Comparison of ENCODE assay signal across 9 mouse cellular contexts in the genomic region with DNA sequence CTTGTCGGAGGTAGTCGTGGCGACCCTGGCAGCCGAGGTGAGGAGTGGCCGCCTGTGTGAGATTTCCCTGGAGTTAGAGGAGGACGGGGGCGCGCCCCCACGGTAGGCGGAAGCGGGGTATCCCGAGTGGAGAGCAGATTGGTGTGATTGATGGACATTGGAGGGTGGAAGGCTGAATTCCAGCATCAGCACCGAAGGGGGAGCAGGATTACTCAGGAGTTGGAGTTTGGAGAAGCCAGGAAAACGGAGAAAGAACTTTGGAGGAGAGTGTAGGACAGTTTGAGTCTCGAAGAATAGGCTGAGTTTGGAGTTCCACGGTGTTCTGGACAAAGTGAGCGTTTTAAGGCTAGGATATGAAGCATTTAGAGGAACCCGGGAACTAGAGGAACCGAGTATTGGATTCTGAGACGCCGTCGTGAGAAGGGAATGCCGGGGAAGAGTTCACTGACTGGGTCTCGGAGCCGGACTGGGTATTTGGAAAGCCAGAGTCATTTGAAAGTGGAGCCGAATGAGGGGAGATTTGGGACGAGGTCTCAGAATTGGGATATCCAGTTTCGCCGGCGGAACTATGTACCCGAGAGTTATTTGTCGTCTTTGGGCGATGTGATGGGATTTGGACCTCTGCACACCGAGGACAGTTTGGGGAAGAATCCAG. TPM values are rescaled to one million over a fixed set of nuclear protein-coding genes. Genes with fewer than 3 reads are reported as not detected.
DNase-seq lines count a peak whose midpoint lies in the region; ATAC-seq and TF ChIP-seq lines count a peak whose summit lies in the region.
"Had no signal": no experiment of that assay in that cellular context is flagged by ENCODE, and none has a peak within 500 bp of the region (broad histone marks: within the 10 kb centered on the region; RNA-seq: fewer than 3 reads in every experiment).

No protein-coding gene starts in this region.

- peak overlapping the region; percentile 84 for H3K9ac ChIP-seq in heart, embryonic 12.5 days
- H3K9ac ChIP-seq in forebrain, embryonic 12.5 days: peak overlapping the region; percentile 62
- peak overlapping the region; percentile 70 for H3K9ac ChIP-seq in liver, embryonic 14.5 days (replicated peaks)

- no peak for TF ChIP-seq EP300 in liver, embryonic 14.5 days (IDR thresholded peaks at IDR 0.05; ENCODE audit: low read depth)

- H3K27me3 ChIP-seq in heart, embryonic 12.5 days (replicated peaks): no peaks in the 10 kb centered on the region
- H3K27me3 ChIP-seq in E14TG2a.4 (ENCODE audit: insufficient read depth, low read length): no peaks in the 10 kb centered on the region
- no peaks in the 10 kb centered on the region for H3K27me3 ChIP-seq in forebrain, embryonic 12.5 days
- no peaks in the 10 kb centered on the region for H3K27me3 ChIP-seq in liver, embryonic 14.5 days (ENCODE audit: control insufficient read depth, insufficient read depth, low read length)

- no peak for TF ChIP-seq CTCF in E14TG2a.4 (conservative IDR thresholded peaks at IDR 0.05; ENCODE audit: low read length)
- no peak for TF ChIP-seq CTCF in liver, embryonic 14.5 days (IDR thresholded peaks at IDR 0.05; ENCODE audit: low read depth)

- peaks cover 11% of the 10 kb centered on the region for H3K4me1 ChIP-seq in heart, embryonic 12.5 days (replicated peaks)
- peaks cover 58% of the 10 kb centered on the region for H3K4me1 ChIP-seq in E14TG2a.4 (replicated peaks; ENCODE audit: low read depth, low read length)
- peaks cover 4% of the 10 kb centered on the region for H3K4me1 ChIP-seq in forebrain, embryonic 12.5 days
- H3K4me1 ChIP-seq in liver, embryonic 14.5 days (replicated peaks; ENCODE audit: control insufficient read depth in 2 of 2, insufficient read depth in 2 of 2, low read length in 1 of 2): peaks cover 19 to 29% of the 10 kb centered on the region in 2 experiments

- peaks cover 23% of the 10 kb centered on the region for H3K36me3 ChIP-seq in heart, embryonic 12.5 days
- H3K36me3 ChIP-seq in E14TG2a.4 (ENCODE audit: insufficient read depth, low read length): peaks cover 32% of the 10 kb centered on the region
- peaks cover 22% of the 10 kb centered on the region for H3K36me3 ChIP-seq in forebrain, embryonic 12.5 days (replicated peaks)
- peaks cover 18% of the 10 kb centered on the region for H3K36me3 ChIP-seq in liver, embryonic 14.5 days (replicated peaks; ENCODE audit: control insufficient read depth, insufficient read depth, low read depth)

- no peak for ATAC-seq in heart, embryonic 12.5 days (ENCODE audit: insufficient number of reproducible peaks, low FRiP score)
- ATAC-seq in forebrain, embryonic 12.5 days (ENCODE audit: low FRiP score): no peak; the same call in 1 of the 2 replicates
- ATAC-seq in liver, embryonic 14.5 days (ENCODE audit: insufficient read depth): no peak

- DNase-seq in heart, postnatal 4 days: no peak
- no peak for DNase-seq in liver, embryonic 14.5 days (ENCODE audit: low read depth in 3 of 3, low spot score in 3 of 3)
- no peak for DNase-seq in frontal cortex, postnatal 36 days (ENCODE audit: low spot score in 2 of 2)
- DNase-seq in adrenal gland, adult 2 months: no peak
- DNase-seq in gastrocnemius, postnatal 14 days: no peak

- peak overlapping the region; percentile 91 for H3K27ac ChIP-seq in heart, embryonic 12.5 days (ENCODE audit: poor library complexity, severe bottlenecking)
- peak overlapping the region; percentile 94 for H3K27ac ChIP-seq in forebrain, embryonic 12.5 days
- H3K27ac ChIP-seq in liver, embryonic 14.5 days: peak overlapping the region; percentile 93

- under 1% methylated on average over 34 of the region's 34 CpGs for WGBS in heart, embryonic 12.5 days
- WGBS in forebrain, embryonic 12.5 days: under 1% methylated on average over 34 of the region's 34 CpGs
- WGBS in liver, embryonic 14.5 days (ENCODE audit: insufficient replicate concordance): under 1% methylated on average over 34 of the region's 34 CpGs

- intact Hi-C loops in gastrocnemius, postnatal 14 days (cut with DNase I; ENCODE audit: low total_unique reads): loop anchor here (10.0 kb wide), 1 partner anchor 51 kb away; a partner anchor contains a TSS

- H3K9me3 ChIP-seq in heart, embryonic 12.5 days (replicated peaks): no peaks in the 10 kb centered on the region
- H3K9me3 ChIP-seq in E14TG2a.4 (ENCODE audit: low read length): no peaks in the 10 kb centered on the region
- H3K9me3 ChIP-seq in forebrain, embryonic 12.5 days: no peaks in the 10 kb centered on the region
- no peaks in the 10 kb centered on the region for H3K9me3 ChIP-seq in liver, embryonic 14.5 days (ENCODE audit: control insufficient read depth, low read length)

- peak overlapping the region; percentile 68 for H3K4me2 ChIP-seq in heart, embryonic 12.5 days
- H3K4me2 ChIP-seq in forebrain, embryonic 12.5 days: peak overlapping the region; percentile 75
- peak overlapping the region; percentile 74 for H3K4me2 ChIP-seq in liver, embryonic 14.5 days (ENCODE audit: low read depth)

- H3K4me3 ChIP-seq in heart, embryonic 12.5 days: peak overlapping the region; percentile 82
- peak overlapping the region; percentile 95 for H3K4me3 ChIP-seq in E14TG2a.4 (replicated peaks; ENCODE audit: low read length)
- peak overlapping the region; percentile 73 for H3K4me3 ChIP-seq in forebrain, embryonic 12.5 days (replicated peaks)
- H3K4me3 ChIP-seq in liver, embryonic 14.5 days (ENCODE audit: insufficient read depth in 1 of 2, low read depth in 2 of 2, low read length in 2 of 2): peak overlapping the region; percentile 67 to 87

RNA-seq across cellular contexts. Expression of a gene that starts 0.4 kb away (rescaled TPM):
- 22.8 and 23.3 TPM in 2 replicates for polyA plus RNA-seq in heart, embryonic 12.5 days (2016; fragmentation: Nextera tagmentation; extraction: Ambion mirVana)
- 10 to 100 TPM in 1 of 2 experiments, 1 to 10 TPM in 1; 7.4 to 10.1 TPM for total RNA-seq in heart, postnatal 4 days (2021)
- 20.0 and 21.9 TPM in 2 replicates for polyA plus RNA-seq in forebrain, embryonic 12.5 days (2016; fragmentation: Nextera tagmentation; extraction: Ambion mirVana)
- polyA plus RNA-seq in liver, embryonic 14.5 days (2012; rRNA removed): 22.6 and 24.0 TPM in 2 replicates
- 22.5 and 25.3 TPM in 2 replicates for polyA plus RNA-seq in liver, embryonic 14.5 days (2014; fragmentation: Nextera tagmentation; extraction: Ambion mirVana)
- total RNA-seq in adrenal gland, adult 2 months (2021): 10 to 100 TPM; 11.6 to 21.0 TPM
- 20.0 and 20.9 TPM in 2 replicates for polyA plus RNA-seq in adrenal gland, adult 2 months (2012; rRNA removed)
- total RNA-seq in gastrocnemius, postnatal 14 days (2021): 10 to 100 TPM in 1 of 2 experiments, 1 to 10 TPM in 1; 9.0 to 10.0 TPM

RNA-seq across cellular contexts. Expression of a gene that starts 12.7 kb away (rescaled TPM):
- 35.3 and 35.9 TPM in 2 replicates for polyA plus RNA-seq in heart, embryonic 12.5 days (2016; fragmentation: Nextera tagmentation; extraction: Ambion mirVana)
- 10 to 100 TPM; 14.4 to 15.5 TPM for total RNA-seq in heart, postnatal 4 days (2021)
- 12.9 and 13.1 TPM in 2 replicates for polyA plus RNA-seq in forebrain, embryonic 12.5 days (2016; fragmentation: Nextera tagmentation; extraction: Ambion mirVana)
- polyA plus RNA-seq in liver, embryonic 14.5 days (2012; rRNA removed): 9.9 and 13.5 TPM in 2 replicates
- polyA plus RNA-seq in liver, embryonic 14.5 days (2014; fragmentation: Nextera tagmentation; extraction: Ambion mirVana): 19.7 and 20.3 TPM in 2 replicates
- total RNA-seq in adrenal gland, adult 2 months (2021): 10 to 100 TPM; 17.9 to 25.6 TPM
- 57.7 and 60.5 TPM in 2 replicates for polyA plus RNA-seq in adrenal gland, adult 2 months (2012; rRNA removed)
- total RNA-seq in gastrocnemius, postnatal 14 days (2021): 10 to 100 TPM in 1 of 2 experiments, 1 to 10 TPM in 1; 8.7 to 10.1 TPM

RNA-seq across cellular contexts. Expression of a gene that starts 25.2 kb away (rescaled TPM):
- polyA plus RNA-seq in heart, embryonic 12.5 days (2016; fragmentation: Nextera tagmentation; extraction: Ambion mirVana): 3.3 and 3.5 TPM in 2 replicates
- 1 to 10 TPM; 4.1 to 5.9 TPM for total RNA-seq in heart, postnatal 4 days (2021)
- 2.9 and 3.5 TPM in 2 replicates for polyA plus RNA-seq in forebrain, embryonic 12.5 days (2016; fragmentation: Nextera tagmentation; extraction: Ambion mirVana)
- polyA plus RNA-seq in liver, embryonic 14.5 days (2012; rRNA removed): 0.55 and 0.73 TPM in 2 replicates
- 0.23 and 0.29 TPM in 2 replicates for polyA plus RNA-seq in liver, embryonic 14.5 days (2014; fragmentation: Nextera tagmentation; extraction: Ambion mirVana)
- total RNA-seq in adrenal gland, adult 2 months (2021): 1 to 10 TPM; 1.4 to 4.0 TPM
- 2.0 and 2.2 TPM in 2 replicates for polyA plus RNA-seq in adrenal gland, adult 2 months (2012; rRNA removed)
- total RNA-seq in gastrocnemius, postnatal 14 days (2021): 10 to 100 TPM; 11.2 to 48.8 TPM

RNA-seq across cellular contexts. Expression of a gene that starts 26.2 kb away (rescaled TPM):
- 68.4 and 82.4 TPM in 2 replicates for polyA plus RNA-seq in heart, embryonic 12.5 days (2016; fragmentation: Nextera tagmentation; extraction: Ambion mirVana)
- total RNA-seq in heart, postnatal 4 days (2021): 10 to 100 TPM; 36.3 to 44.5 TPM
- 18.1 and 22.2 TPM in 2 replicates for polyA plus RNA-seq in forebrain, embryonic 12.5 days (2016; fragmentation: Nextera tagmentation; extraction: Ambion mirVana)
- 673 and 878 TPM in 2 replicates for polyA plus RNA-seq in liver, embryonic 14.5 days (2012; rRNA removed)
- polyA plus RNA-seq in liver, embryonic 14.5 days (2014; fragmentation: Nextera tagmentation; extraction: Ambion mirVana): 1,114 and 1,162 TPM in 2 replicates
- 10 to 100 TPM; 48.4 to 51.1 TPM for total RNA-seq in adrenal gland, adult 2 months (2021)
- 70.2 and 86.2 TPM in 2 replicates for polyA plus RNA-seq in adrenal gland, adult 2 months (2012; rRNA removed)
- 10 to 100 TPM; 11.8 to 15.9 TPM for total RNA-seq in gastrocnemius, postnatal 14 days (2021)

RNA-seq across cellular contexts. Expression of a gene that starts 26.5 kb away (rescaled TPM):
- 0.26 TPM in 2 replicates for polyA plus RNA-seq in heart, embryonic 12.5 days (2016; fragmentation: Nextera tagmentation; extraction: Ambion mirVana)
- under 1 TPM; 0.32 to 0.50 TPM for total RNA-seq in heart, postnatal 4 days (2021)
- 0.47 and 1.3 TPM in 2 replicates for polyA plus RNA-seq in forebrain, embryonic 12.5 days (2016; fragmentation: Nextera tagmentation; extraction: Ambion mirVana)
- polyA plus RNA-seq in liver, embryonic 14.5 days (2012; rRNA removed): 0.06 TPM in 2 replicates
- polyA plus RNA-seq in liver, embryonic 14.5 days (2014; fragmentation: Nextera tagmentation; extraction: Ambion mirVana): 0.05 and 0.06 TPM in 2 replicates
- 1 to 10 TPM; 1.5 to 1.9 TPM for total RNA-seq in adrenal gland, adult 2 months (2021)
- 0.84 and 2.3 TPM in 2 replicates for polyA plus RNA-seq in adrenal gland, adult 2 months (2012; rRNA removed)
- total RNA-seq in gastrocnemius, postnatal 14 days (2021): under 1 TPM; 0.04 to 0.06 TPM
- total RNA-seq: hematopoietic stem cell, adult 5-6 weeks had no signal
